Comparison of ENCODE assay signal across 25 mouse cellular contexts in the genomic region with DNA sequence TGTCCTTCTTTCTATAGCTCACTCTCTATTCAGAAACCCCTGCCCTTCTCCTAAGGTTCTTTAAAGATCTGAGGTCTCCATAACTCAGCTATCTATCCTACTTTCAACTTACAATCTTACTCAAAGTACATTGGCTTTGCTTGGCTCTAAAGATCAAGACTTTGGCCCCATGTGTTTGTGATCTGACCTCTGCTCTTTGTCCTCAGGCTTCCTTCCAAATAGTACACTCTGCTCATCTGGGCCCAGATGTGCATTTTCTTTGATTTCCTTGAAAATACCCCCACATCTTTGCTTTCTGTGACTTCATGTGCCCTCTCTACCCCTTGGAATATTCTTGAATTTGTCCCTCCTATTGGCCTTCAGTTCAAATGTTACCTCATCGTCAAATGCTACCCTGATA.
"Had no signal": no experiment of that assay in that cellular context is flagged by ENCODE, and none has a peak within 500 bp of the region (broad histone marks: within the 10 kb centered on the region; RNA-seq: fewer than 3 reads in every experiment).

No protein-coding gene starts in this region.

- H3K27ac ChIP-seq: gastrocnemius, adult 2 months; heart, embryonic 10.5 days; hindbrain, embryonic 10.5 days; hindbrain, embryonic 12.5 days; hindbrain, embryonic 14.5 days; intestine, embryonic 15.5 days; layer of hippocampus, adult 2 months; left cerebral cortex, adult 2 months; limb, embryonic 10.5 days; limb, embryonic 12.5 days; liver, embryonic 13.5 days; liver, embryonic 15.5 days had no signal

- ATAC-seq: forebrain, embryonic 16.5 days; hindbrain, embryonic 16.5 days; inflammation-experienced regulatory T-cells, adult 6 months; intestine, embryonic 15.5 days; intestine, postnatal 0 days; liver, postnatal 0 days had no signal

- DNase-seq: gastrocnemius, adult 2 months; gastrocnemius, postnatal 10 days; gastrocnemius, postnatal 25 days; heart, adult 18-20 months; heart, postnatal 10 days; heart, postnatal 4 days; kidney, postnatal 14 days; liver, embryonic 13.5 days; liver, postnatal 0 days had no signal

- H3K4me3 ChIP-seq: gastrocnemius, adult 2 months; heart, embryonic 10.5 days; heart, embryonic 12.5 days; hindbrain, embryonic 10.5 days; hindbrain, embryonic 12.5 days; intestine, embryonic 15.5 days; layer of hippocampus, adult 2 months; left cerebral cortex, adult 2 months; limb, embryonic 10.5 days; limb, embryonic 12.5 days; liver, embryonic 13.5 days; liver, embryonic 15.5 days had no signal

- H3K9me3 ChIP-seq: heart, embryonic 10.5 days; heart, embryonic 12.5 days; hindbrain, embryonic 10.5 days; hindbrain, embryonic 12.5 days; intestine, embryonic 15.5 days; limb, embryonic 10.5 days; limb, embryonic 12.5 days; liver, embryonic 13.5 days; liver, embryonic 15.5 days had no signal

- H3K4me2 ChIP-seq: heart, embryonic 12.5 days; hindbrain, embryonic 12.5 days; hindbrain, embryonic 14.5 days; intestine, embryonic 15.5 days; limb, embryonic 12.5 days; liver, embryonic 11.5 days; liver, embryonic 13.5 days; liver, embryonic 15.5 days had no signal

- H3K27me3 ChIP-seq: heart, embryonic 12.5 days; hindbrain, embryonic 12.5 days; intestine, embryonic 15.5 days; limb, embryonic 12.5 days; liver, embryonic 13.5 days; liver, embryonic 15.5 days had no signal

- H3K4me1 ChIP-seq: heart, embryonic 10.5 days; heart, embryonic 12.5 days; hindbrain, embryonic 10.5 days; hindbrain, embryonic 12.5 days; intestine, embryonic 15.5 days; limb, embryonic 10.5 days; limb, embryonic 12.5 days; liver, embryonic 13.5 days; liver, embryonic 15.5 days had no signal

- H3K36me3 ChIP-seq: heart, embryonic 10.5 days; heart, embryonic 12.5 days; hindbrain, embryonic 10.5 days; hindbrain, embryonic 12.5 days; intestine, embryonic 15.5 days; limb, embryonic 10.5 days; limb, embryonic 12.5 days; liver, embryonic 13.5 days; liver, embryonic 15.5 days had no signal

- H3K9ac ChIP-seq: heart, embryonic 12.5 days; hindbrain, embryonic 12.5 days; hindbrain, embryonic 14.5 days; intestine, embryonic 15.5 days; limb, embryonic 12.5 days; liver, embryonic 13.5 days; liver, embryonic 15.5 days; liver, postnatal 0 days had no signal
